Mouse (Mus musculus) erythroblast, embryonic 14.5 days (primary cell): ENCODE results near the gene Aqp1.

Experiments used
- GATA1 ChIP-seq: IDR thresholded peaks from 2 replicates; pipeline ENCODE4 v1.6.1; 2012; ENCODE audit warnings: low read length, inconsistent platforms, mixed read lengths
- TAL1 ChIP-seq: IDR thresholded peaks from 3 replicates; pipeline ENCODE4 v1.6.1; 2012; ENCODE audit warnings: low read length, inconsistent platforms, mixed read lengths

DNA sequence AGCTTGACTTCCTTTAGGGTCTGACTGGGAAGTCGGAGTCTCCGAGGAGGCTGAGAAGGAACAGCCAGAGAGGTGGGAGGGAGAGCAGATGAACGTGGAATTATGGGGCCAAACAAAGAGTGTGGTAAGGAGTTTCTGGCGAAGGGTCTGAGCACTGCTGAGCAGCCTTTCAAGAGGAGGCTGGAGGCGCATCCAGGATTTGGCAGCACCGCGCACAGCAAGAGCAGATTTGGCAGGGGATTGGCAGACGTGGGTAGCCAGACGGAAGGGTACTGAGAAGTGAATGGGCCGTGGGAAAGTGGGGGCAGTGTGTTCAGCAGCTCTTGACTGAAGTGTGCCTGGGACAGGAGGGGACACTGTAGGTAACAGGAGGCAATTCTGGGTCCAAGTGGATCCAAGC, 58.6 kb downstream of the Aqp1 start:
- TF ChIP-seq TAL1, result no peak
- no peak for TF ChIP-seq GATA1
